Mouse (Mus musculus) retina, embryonic 14.5 days (tissue): ENCODE measurements around the gene Gpr152.

Experiments
- DNase-seq: peaks from one replicate; pipeline ENCODE4 v3.0.0-alpha.2; 2015; ENCODE audit warnings: low spot score

Gpr152 gene

GRCm38 (mm10) chr19:4150567-4151487 lies 11.2 kb downstream of the Gpr152 start:
- DNase-seq: no peak

- no peak for DNase-seq
Observed at GRCm38 (mm10) chr19:4151488-4151860, 11.9 kb downstream of the Gpr152 start.

- DNase-seq: no peak
Observed at GRCm38 (mm10) chr19:4151898-4152297, 12.3 kb downstream of the Gpr152 start.

- no peak for DNase-seq
Observed at GRCm38 (mm10) chr19:4152445-4153231, 13.1 kb downstream of the Gpr152 start.

GRCm38 (mm10) chr19:4153232-4153654 lies 13.7 kb downstream of the Gpr152 start, which contains the start of gene Ptprcap:
TSS of gene Ptprcap (plus strand) at chr19:4153604.
- peak; percentile 36 for DNase-seq

GRCm38 (mm10) chr19:4154437-4155222 lies 15.0 kb downstream of the Gpr152 start:
- DNase-seq: no peak

- DNase-seq: no peak
Observed at GRCm38 (mm10) chr19:4155223-4156072, 15.9 kb downstream of the Gpr152 start.

GRCm38 (mm10) chr19:4156073-4156579 lies 16.5 kb downstream of the Gpr152 start:
- DNase-seq: no peak

GRCm38 (mm10) chr19:4156771-4157170 lies 17.2 kb downstream of the Gpr152 start:
- no peak for DNase-seq

GRCm38 (mm10) chr19:4159049-4159448 lies 19.5 kb downstream of the Gpr152 start:
- DNase-seq: no peak

GRCm38 (mm10) chr19:4162646-4163542 lies 23.3 kb downstream of the Gpr152 start, which contains the start of gene Rps6kb2:
TSS of gene Rps6kb2 (minus strand) at chr19:4163354.
- peak; percentile 99 for DNase-seq

GRCm38 (mm10) chr19:4163543-4163887 lies 23.9 kb downstream of the Gpr152 start:
- DNase-seq: no peak

GRCm38 (mm10) chr19:4164100-4164499 lies 24.5 kb downstream of the Gpr152 start:
- DNase-seq: no peak

GRCm38 (mm10) chr19:4164721-4165120 lies 25.1 kb downstream of the Gpr152 start:
- DNase-seq: no peak

GRCm38 (mm10) chr19:4166678-4167476 lies 27.3 kb downstream of the Gpr152 start:
- no peak for DNase-seq

GRCm38 (mm10) chr19:4169378-4169784 lies 29.8 kb downstream of the Gpr152 start:
- DNase-seq: peak; percentile 100

- no peak for DNase-seq
Observed at GRCm38 (mm10) chr19:4169810-4170209, 30.2 kb downstream of the Gpr152 start.

GRCm38 (mm10) chr19:4170723-4171392 lies 31.3 kb downstream of the Gpr152 start:
- DNase-seq: no peak
